Mouse (Mus musculus) heart, embryonic 10.5 days (tissue): ENCODE results near the gene Rsu1. TPM values are rescaled to one million over a fixed set of nuclear protein-coding genes. Genes with fewer than 3 reads are reported as not detected.
"Not testable (repeated sequence)": the region's sequence is repeated elsewhere in the genome, so short reads cannot be mapped to it uniquely, and the experiment has no call there.

Source experiments
- DNase-seq: peaks from one replicate; pipeline ENCODE4 v3.0.0-alpha.2; 2017; ENCODE audit warnings: low spot score
- H3K27ac ChIP-seq: fragments of 300-500 bp; sonication (generic); 2 replicates; pipeline ENCODE4 v1.5.1; 2016; ENCODE audit warnings: mild to moderate bottlenecking
- H3K27me3 ChIP-seq: fragments of 300-500 bp; sonication (generic); 2 replicates; pipeline ENCODE4 v1.6.1; 2016; ENCODE audit warnings: mild to moderate bottlenecking; ENCODE audit not compliant: poor library complexity, insufficient read depth, severe bottlenecking
- H3K36me3 ChIP-seq: fragments of 300-500 bp; sonication (generic); 2 replicates; pipeline ENCODE4 v1.6.1; 2016; ENCODE audit warnings: mild to moderate bottlenecking, moderate library complexity
- H3K4me1 ChIP-seq: fragments of 300-500 bp; sonication (generic); 2 replicates; pipeline ENCODE4 v1.6.1; 2016; ENCODE audit warnings: mild to moderate bottlenecking
- H3K4me3 ChIP-seq: fragments of 300-500 bp; sonication (generic); 2 replicates; pipeline ENCODE4 v1.5.1; 2016; ENCODE audit warnings: mild to moderate bottlenecking, moderate library complexity
- H3K9me3 ChIP-seq: fragments of 300-500 bp; sonication (generic); 2 replicates; pipeline ENCODE4 v1.6.1; 2016; ENCODE audit warnings: mild to moderate bottlenecking, moderate library complexity
- WGBS: fragments of 180-500 bp; shearing (Covaris S2); methylation state at CpG from one replicate; pipeline ENCODE4 v1.1.7; 2016; 5-methylcytosine and 5-hydroxymethylcytosine counted together
- polyA plus RNA-seq: library from polyadenylated mRNA; unstranded; fragments of >200 nt; fragmentation: Nextera tagmentation; extraction: Ambion mirVana; gene quantifications from 2 replicates; pipeline ENCODE4 v1.2.1, GENCODE M21; 2016

Gene Rsu1
- polyA plus RNA-seq, 1 experiment from 2014 or later: 130 TPM

DNA sequence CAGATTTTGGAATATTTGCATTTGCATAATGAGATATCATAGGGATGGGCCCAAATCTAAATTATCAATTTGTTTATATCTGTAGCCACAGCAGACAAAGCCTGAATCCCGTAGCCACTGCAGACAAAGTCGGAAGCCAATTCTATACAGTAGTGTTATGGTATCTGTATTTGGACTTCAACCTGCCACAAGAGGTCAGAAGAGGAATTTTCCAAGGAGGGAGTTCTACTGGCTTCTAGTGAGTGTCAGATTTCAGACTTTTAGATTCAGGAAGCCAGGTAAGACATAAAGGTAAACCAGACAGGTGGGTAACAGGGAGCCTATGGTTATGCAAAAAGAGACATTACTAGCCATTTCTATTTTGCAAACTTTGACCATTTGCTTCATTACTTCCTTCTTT lies 64.4 kb downstream of the Rsu1 start:
- 83% methylated on average over 2 of the region's 2 CpGs for WGBS
- Histone ChIP-seq H3K27me3 (no peaks in the 10 kb centered on the region), H3K9me3 (no peaks in the 10 kb centered on the region), H3K27ac (no peak overlapping the region), H3K4me3 (no peak overlapping the region), H3K4me1 (no peaks in the 10 kb centered on the region), H3K36me3 (peaks cover 12% of the 10 kb centered on the region; the same call in 1 of the 2 replicates)
- DNase-seq: no peak

DNA sequence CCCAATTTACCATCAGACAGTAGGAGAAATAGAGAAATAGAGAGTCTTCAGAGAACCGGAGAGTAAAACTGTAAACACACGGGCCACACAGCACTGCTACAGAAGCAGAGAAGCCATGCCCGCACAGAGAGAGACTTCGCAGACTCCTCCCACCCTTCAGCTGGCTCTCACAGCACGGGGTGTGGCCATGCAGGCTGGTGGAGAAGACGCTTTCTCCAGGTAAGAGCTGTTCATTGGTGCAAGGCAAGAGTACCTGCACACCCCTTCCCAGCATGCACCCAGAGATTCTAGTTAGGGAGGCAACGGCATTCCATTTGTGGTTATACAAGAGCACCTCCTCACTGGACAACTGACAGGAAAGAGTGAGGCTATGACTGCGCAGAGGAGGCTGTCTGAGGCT lies 64.8 kb downstream of the Rsu1 start:
- H3K9me3 ChIP-seq: no peaks in the 10 kb centered on the region
- no peaks in the 10 kb centered on the region for H3K27me3 ChIP-seq
- peaks cover 16% of the 10 kb centered on the region; the same call in 1 of the 2 replicates for H3K36me3 ChIP-seq
- 57% methylated on average over 8 of the region's 8 CpGs for WGBS
- H3K4me1 ChIP-seq: no peaks in the 10 kb centered on the region
- no peak for DNase-seq
- no peak overlapping the region for H3K4me3 ChIP-seq
- H3K27ac ChIP-seq: no peak overlapping the region

DNA sequence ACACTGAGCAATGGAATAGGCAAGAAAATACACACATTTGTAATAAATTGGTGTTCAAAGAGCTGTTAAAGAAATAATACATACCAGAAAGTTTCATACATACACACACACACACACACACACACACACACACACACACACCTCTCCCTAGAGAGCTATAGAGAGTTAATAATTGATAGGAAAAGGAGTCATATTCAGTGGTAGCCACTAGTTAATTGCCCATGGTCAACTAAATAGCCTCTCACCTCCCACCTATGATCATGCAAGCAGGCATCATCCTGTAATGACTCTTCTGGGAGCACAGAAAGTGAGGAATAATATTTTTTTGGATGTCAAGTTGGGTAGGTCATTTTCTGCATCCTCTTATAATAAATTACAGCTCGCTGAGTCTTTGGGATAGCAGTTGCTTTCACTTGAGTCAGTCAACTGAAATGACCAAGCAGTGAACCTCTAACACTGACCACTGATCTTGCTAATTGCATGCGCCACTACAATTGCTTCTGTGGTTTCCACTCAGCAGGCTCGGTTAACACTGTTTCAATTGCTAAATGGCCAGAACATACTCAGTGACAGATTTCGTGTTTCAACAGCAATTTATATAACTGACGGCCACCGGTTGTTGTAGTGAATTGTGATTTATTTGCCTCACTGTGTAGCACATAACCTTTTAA lies 68.3 kb downstream of the Rsu1 start:
- no peak overlapping the region for H3K27ac ChIP-seq
- no peaks in the 10 kb centered on the region for H3K9me3 ChIP-seq
- no peaks in the 10 kb centered on the region for H3K4me1 ChIP-seq
- WGBS: 84% methylated on average over 6 of the region's 6 CpGs
- H3K4me3 ChIP-seq: no peak overlapping the region
- no peak for DNase-seq
- H3K27me3 ChIP-seq: no peaks in the 10 kb centered on the region
- H3K36me3 ChIP-seq: peaks cover 11% of the 10 kb centered on the region; the same call in 1 of the 2 replicates

DNA sequence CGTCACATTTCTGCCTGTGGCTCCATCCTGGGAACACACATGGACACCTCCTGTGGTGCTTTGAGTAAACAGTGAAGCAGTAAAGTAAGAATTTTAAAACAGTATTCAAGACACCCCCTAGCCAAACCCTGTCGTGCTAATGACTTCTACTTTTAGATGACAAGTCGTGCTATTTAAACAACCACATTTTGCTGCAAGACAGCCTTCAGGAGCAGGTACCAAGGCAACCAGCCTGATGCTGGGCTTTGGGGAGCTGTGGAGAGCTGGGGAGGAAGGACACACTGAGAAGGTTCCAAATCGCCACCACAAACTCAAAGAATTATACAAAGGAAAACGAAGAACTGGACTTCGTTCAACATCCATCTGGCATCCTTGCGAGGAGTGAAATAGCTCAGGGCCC lies 71.5 kb downstream of the Rsu1 start:
- DNase-seq: no peak
- Histone ChIP-seq H3K36me3 (peaks cover 11% of the 10 kb centered on the region; the same call in 1 of the 2 replicates), H3K27ac (no peak overlapping the region)

DNA sequence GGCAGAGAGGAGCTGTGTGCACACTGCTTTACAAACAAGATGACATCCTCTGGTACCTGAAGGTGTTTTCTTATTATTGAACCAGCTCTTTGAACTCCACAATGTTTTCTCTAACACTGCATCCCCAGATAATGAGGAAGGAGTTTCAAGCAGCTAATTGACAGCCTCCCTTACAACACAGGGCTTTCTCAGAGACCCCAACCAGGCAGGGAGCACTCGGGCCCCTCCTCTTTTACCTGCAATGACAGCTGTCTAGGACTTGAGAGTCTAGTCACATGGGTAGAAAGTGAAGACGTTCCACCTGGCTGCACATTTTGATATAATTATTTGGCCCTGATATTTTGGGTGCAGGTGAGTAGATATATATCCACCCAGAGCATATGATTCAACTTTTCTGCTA lies 72.2 kb downstream of the Rsu1 start:
- Histone ChIP-seq H3K9me3 (no peaks in the 10 kb centered on the region), H3K4me1 (no peaks in the 10 kb centered on the region), H3K4me3 (no peak overlapping the region), H3K27ac (no peak overlapping the region), H3K36me3 (peaks cover 11% of the 10 kb centered on the region; the same call in 1 of the 2 replicates), H3K27me3 (no peaks in the 10 kb centered on the region)
- DNase-seq: no peak
- WGBS: 69% methylated on average over 2 of the region's 2 CpGs

More for the DNA sequence above, 71.5 kb downstream of the Rsu1 start:
- WGBS: 86% methylated on average over 7 of the region's 7 CpGs
- Histone ChIP-seq H3K4me3 (no peak overlapping the region), H3K27me3 (no peaks in the 10 kb centered on the region), H3K4me1 (no peaks in the 10 kb centered on the region), H3K9me3 (no peaks in the 10 kb centered on the region)

- H3K4me3 ChIP-seq: no peak overlapping the region
- WGBS: 70% methylated on average over 7 of the region's 7 CpGs
- DNase-seq: no peak
- no peaks in the 10 kb centered on the region for H3K9me3 ChIP-seq
- H3K4me1 ChIP-seq: no peaks in the 10 kb centered on the region
- no peak overlapping the region for H3K27ac ChIP-seq
- H3K36me3 ChIP-seq: peaks cover 3% of the 10 kb centered on the region; the same call in 1 of the 2 replicates
- no peaks in the 10 kb centered on the region for H3K27me3 ChIP-seq
Measured at GRCm38 (mm10) chr2:13195540-13195939, 75.7 kb downstream of the Rsu1 start.

- no peaks in the 10 kb centered on the region; the same call in 1 of the 2 replicates for H3K36me3 ChIP-seq
- DNase-seq: no peak
- H3K27ac ChIP-seq: no peak overlapping the region
- H3K4me1 ChIP-seq: no peaks in the 10 kb centered on the region
- WGBS: 53% methylated on average over 1 of the region's 1 CpGs
- no peak overlapping the region for H3K4me3 ChIP-seq
- no peaks in the 10 kb centered on the region for H3K27me3 ChIP-seq
- no peaks in the 10 kb centered on the region for H3K9me3 ChIP-seq
Measured at GRCm38 (mm10) chr2:13192157-13192556, 79.1 kb downstream of the Rsu1 start.

- WGBS: 90% methylated on average over 4 of the region's 4 CpGs
- no peaks in the 10 kb centered on the region; the same call in 1 of the 2 replicates for H3K36me3 ChIP-seq
- DNase-seq: no peak
- no peaks in the 10 kb centered on the region for H3K9me3 ChIP-seq
- H3K27me3 ChIP-seq: no peaks in the 10 kb centered on the region
- no peak overlapping the region for H3K4me3 ChIP-seq
- H3K27ac ChIP-seq: no peak overlapping the region
- no peaks in the 10 kb centered on the region for H3K4me1 ChIP-seq
Measured at GRCm38 (mm10) chr2:13190767-13191166, 80.4 kb downstream of the Rsu1 start.

DNA sequence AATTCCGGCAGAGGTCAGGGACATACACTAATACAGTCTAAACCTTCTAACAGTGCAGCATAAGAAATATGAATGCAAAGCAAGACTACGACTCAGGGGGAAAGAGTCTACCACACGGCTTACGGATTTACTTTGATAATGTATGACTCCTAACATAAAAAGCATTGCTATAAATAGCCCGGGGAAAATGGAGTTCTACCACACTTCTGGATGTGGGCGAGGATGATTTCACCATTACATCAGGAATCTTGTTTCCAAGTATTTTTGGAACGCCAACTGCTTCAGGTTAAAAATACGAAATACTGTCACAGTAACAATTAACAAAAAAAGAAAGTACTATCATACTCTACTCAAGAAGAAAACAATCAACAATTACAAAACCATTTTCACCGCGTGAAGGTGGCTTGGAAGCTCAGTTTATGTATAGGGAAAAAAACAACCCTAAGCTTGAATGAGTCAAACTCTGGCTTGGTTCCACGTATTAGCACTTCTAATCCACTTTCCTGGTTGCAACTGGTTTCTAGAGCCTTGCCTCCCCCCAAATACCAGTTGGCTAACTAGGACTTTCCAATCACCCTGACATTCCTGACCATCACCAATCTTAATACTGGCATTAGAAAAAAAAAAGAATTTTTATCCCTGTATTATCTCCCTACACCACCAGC lies 82.3 kb downstream of the Rsu1 start:
- H3K4me1 ChIP-seq: no peaks in the 10 kb centered on the region
- WGBS: 81% methylated on average over 11 of the region's 11 CpGs
- H3K27ac ChIP-seq: no peak overlapping the region
- H3K9me3 ChIP-seq: no peaks in the 10 kb centered on the region
- H3K4me3 ChIP-seq: no peak overlapping the region
- no peak for DNase-seq
- no peaks in the 10 kb centered on the region for H3K27me3 ChIP-seq
- no peaks in the 10 kb centered on the region; the same call in 1 of the 2 replicates for H3K36me3 ChIP-seq

DNA sequence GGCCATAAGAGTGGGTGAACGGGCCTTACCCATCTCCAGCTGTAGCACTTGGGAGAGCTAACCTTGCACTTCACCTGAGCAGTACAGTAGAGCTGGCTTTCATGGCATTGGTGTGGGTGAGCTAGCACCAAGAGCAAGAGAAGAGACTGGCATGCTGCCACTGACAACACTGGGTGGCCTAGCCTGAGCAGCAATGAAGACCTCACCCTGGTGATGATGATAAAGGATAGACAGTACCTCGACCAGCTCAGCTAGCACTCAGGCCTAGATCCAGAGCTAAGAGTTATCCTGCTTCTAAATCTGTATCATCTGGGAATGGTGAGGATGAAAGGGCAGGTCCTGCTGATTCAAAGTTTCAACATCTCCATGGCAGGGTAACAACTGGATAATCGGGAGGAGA lies 88.1 kb downstream of the Rsu1 start:
- Histone ChIP-seq H3K9me3 (no peaks in the 10 kb centered on the region), H3K27me3 (no peaks in the 10 kb centered on the region), H3K4me1 (0 out of 2 replicates have a peak, but pooled peaks cover 4% of the 10 kb centered on the region), H3K4me3 (no peak overlapping the region), H3K27ac (0 out of 2 replicates have a peak overlapping the region, but pooled peaks have one; percentile 37), H3K36me3 (peaks cover 10% of the 10 kb centered on the region; the same call in 1 of the 2 replicates)
- no peak for DNase-seq
- whole genome bisulfite sequencing: 86% methylated on average over 3 of the region's 3 CpGs

DNA sequence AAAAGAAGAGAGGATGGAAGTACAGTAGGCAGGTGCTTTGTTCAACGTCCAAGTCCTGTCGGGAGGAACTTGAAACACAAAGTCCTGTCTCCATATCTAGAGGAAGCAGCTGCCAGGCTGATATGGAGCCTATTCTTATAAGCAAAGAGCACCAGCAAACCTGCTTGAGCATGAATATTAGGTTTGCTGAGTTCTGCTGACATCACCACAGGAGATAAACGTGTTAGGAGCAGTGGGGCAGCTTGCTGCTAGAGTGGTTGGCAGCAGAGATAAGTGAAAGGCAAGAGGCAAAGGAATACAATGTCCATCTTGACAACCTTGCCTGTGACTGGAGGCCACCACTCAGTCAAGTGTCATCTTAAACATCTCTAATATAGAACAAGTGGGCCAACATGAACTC lies 89.3 kb downstream of the Rsu1 start:
- H3K27ac ChIP-seq, H3K4me1 ChIP-seq, H3K4me3 ChIP-seq, DNase-seq, H3K9me3 ChIP-seq, H3K27me3 ChIP-seq: not testable (repeated sequence)
- WGBS: 29% methylated on average over 1 of the region's 3 CpGs
- peaks cover 10% of the 10 kb centered on the region; the same call in 1 of the 2 replicates for H3K36me3 ChIP-seq

GRCm38 (mm10) chr2:13177698-13178395 lies 93.4 kb downstream of the Rsu1 start:
- 92% methylated on average over 10 of the region's 10 CpGs for WGBS
- Histone ChIP-seq H3K4me1 (0 out of 2 replicates have a peak, but pooled peaks cover 4% of the 10 kb centered on the region), H3K9me3 (no peaks in the 10 kb centered on the region), H3K27me3 (no peaks in the 10 kb centered on the region), H3K4me3 (no peak overlapping the region), H3K36me3 (peaks cover 7% of the 10 kb centered on the region; the same call in 1 of the 2 replicates), H3K27ac (no peak overlapping the region)
- no peak for DNase-seq

- DNase-seq: no peak
Measured at GRCm38 (mm10) chr2:13176304-13176620, 95.0 kb downstream of the Rsu1 start.

More at GRCm38 (mm10) chr2:13176304-13176620, 95.0 kb downstream of the Rsu1 start:
- H3K4me3 ChIP-seq: no peak overlapping the region
- H3K27me3 ChIP-seq: no peaks in the 10 kb centered on the region
- no peak overlapping the region for H3K27ac ChIP-seq
- 85% methylated on average over 4 of the region's 4 CpGs for WGBS
- H3K9me3 ChIP-seq: no peaks in the 10 kb centered on the region
- no peaks in the 10 kb centered on the region for H3K4me1 ChIP-seq
- peaks cover 7% of the 10 kb centered on the region; the same call in 1 of the 2 replicates for H3K36me3 ChIP-seq
